8 mouse cellular contexts compared by ENCODE assay signal in the genomic region with DNA sequence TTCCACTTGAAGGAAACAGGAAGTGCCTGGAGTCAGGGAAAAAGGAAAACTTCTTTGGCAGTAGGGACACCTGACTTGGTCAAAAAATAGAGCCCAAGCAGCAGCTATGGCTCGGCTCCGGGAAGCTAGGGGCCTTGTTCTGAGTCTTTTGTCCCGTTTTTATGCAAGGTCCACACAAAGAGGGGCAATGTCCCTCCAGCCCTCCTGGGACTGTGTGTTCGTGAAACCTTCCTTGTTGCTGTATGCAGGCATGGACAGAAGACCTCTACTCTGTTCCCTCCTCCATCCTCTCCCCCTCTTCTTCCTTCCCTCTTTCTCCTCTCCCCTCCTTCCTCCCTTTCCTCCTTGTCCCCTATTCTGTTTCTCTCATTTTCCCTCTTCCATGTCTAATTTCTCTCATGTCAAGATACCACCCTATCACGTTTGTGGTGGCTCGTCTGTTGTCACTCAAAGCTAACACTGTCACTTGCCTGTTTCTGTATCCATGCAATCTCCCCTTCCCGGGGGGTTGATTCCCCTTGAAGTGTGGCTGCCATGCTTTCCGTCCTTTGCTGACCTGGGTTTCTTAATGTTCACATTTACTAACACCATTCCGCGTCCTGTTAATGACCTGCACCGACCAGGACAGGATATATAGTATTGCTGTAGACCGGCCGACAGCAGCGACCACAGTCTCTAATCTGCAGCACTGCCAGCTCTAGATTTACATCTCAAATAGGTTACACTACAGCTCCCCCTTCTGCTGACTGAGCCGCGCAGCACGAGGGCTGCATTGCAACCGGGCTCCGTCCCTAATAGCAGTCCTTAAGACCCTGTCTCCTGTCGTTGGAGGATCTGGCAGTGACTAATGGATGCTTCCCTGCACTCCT.
A peak's percentile ranks its signal among the peaks of the same experiment; 100 is the strongest.
DNase-seq lines count a peak whose midpoint lies in the region; ATAC-seq and TF ChIP-seq lines count a peak whose summit lies in the region.

No protein-coding gene starts in this region.

- intact Hi-C loops in heart, postnatal 36 days (cut with DNase I): loop anchor here (2.0 to 10.0 kb wide), 2 partner anchors 231 to 823 kb away; a partner anchor contains a TSS

- ATAC-seq in forebrain, embryonic 14.5 days: peak; percentile 93
- ATAC-seq in liver, embryonic 16.5 days (ENCODE audit: low read depth): no peak
- ATAC-seq in neural tube, embryonic 13.5 days (ENCODE audit: low read depth): peak; percentile 92

- no peaks in the 10 kb centered on the region for H3K9me3 ChIP-seq in forebrain, embryonic 14.5 days (replicated peaks; ENCODE audit: control insufficient read depth, low read length)
- no peaks in the 10 kb centered on the region for H3K9me3 ChIP-seq in liver, embryonic 16.5 days (replicated peaks; ENCODE audit: control insufficient read depth, low read length)
- no peaks in the 10 kb centered on the region for H3K9me3 ChIP-seq in neural tube, embryonic 13.5 days

- H3K36me3 ChIP-seq in forebrain, embryonic 14.5 days (ENCODE audit: control insufficient read depth, insufficient read depth, low read length): no peaks in the 10 kb centered on the region
- H3K36me3 ChIP-seq in liver, embryonic 16.5 days (ENCODE audit: control insufficient read depth, insufficient read depth): no peaks in the 10 kb centered on the region
- no peaks in the 10 kb centered on the region for H3K36me3 ChIP-seq in neural tube, embryonic 13.5 days

- DNase-seq in ES-CJ7 (ENCODE audit: low read depth, low spot score): peak; percentile 68
- peak; percentile 74 for DNase-seq in brain, adult 2 months (ENCODE audit: low read depth, low spot score)
- peak; percentile 91 for DNase-seq in forebrain, embryonic 14.5 days (ENCODE audit: low spot score)
- peak; percentile 52 to 58 for DNase-seq in heart, postnatal 36 days
- DNase-seq in layer of hippocampus, adult 2 months (ENCODE audit: low spot score in 2 of 2): peak; percentile 50 to 63
- peak; percentile 44 for DNase-seq in thymus, postnatal 4 days

- H3K4me1 ChIP-seq in forebrain, embryonic 14.5 days (ENCODE audit: control insufficient read depth, insufficient read depth, low read length): peaks cover 10% of the 10 kb centered on the region
- H3K4me1 ChIP-seq in liver, embryonic 16.5 days (ENCODE audit: control insufficient read depth, low read depth, low read length): no peaks in the 10 kb centered on the region
- peaks cover 40% of the 10 kb centered on the region for H3K4me1 ChIP-seq in neural tube, embryonic 13.5 days (replicated peaks)

- peaks cover 11% of the 10 kb centered on the region for H3K27me3 ChIP-seq in forebrain, embryonic 14.5 days (replicated peaks; ENCODE audit: control insufficient read depth, insufficient read depth, low read length)
- H3K27me3 ChIP-seq in liver, embryonic 16.5 days (ENCODE audit: control insufficient read depth, insufficient read depth, low read depth, low read length): no peaks in the 10 kb centered on the region
- peaks cover 12% of the 10 kb centered on the region for H3K27me3 ChIP-seq in neural tube, embryonic 13.5 days

- 0 out of 2 replicates have a peak overlapping the region, but pooled peaks have one; percentile 3 for H3K4me3 ChIP-seq in forebrain, embryonic 14.5 days (ENCODE audit: low read depth, low read length)
- peak overlapping the region; percentile 49 for H3K4me3 ChIP-seq in layer of hippocampus, adult 2 months
- H3K4me3 ChIP-seq in liver, embryonic 16.5 days (ENCODE audit: low read depth, low read length): no peak overlapping the region
- peak overlapping the region; percentile 20 for H3K4me3 ChIP-seq in neural tube, embryonic 13.5 days

- WGBS in forebrain, embryonic 14.5 days: 1% methylated on average over 20 of the region's 20 CpGs
- 2% methylated on average over 20 of the region's 20 CpGs for WGBS in liver, embryonic 16.5 days (ENCODE audit: insufficient replicate concordance)
- WGBS in neural tube, embryonic 13.5 days: 1% methylated on average over 20 of the region's 20 CpGs

- H3K9ac ChIP-seq in forebrain, embryonic 14.5 days (ENCODE audit: low read length): peak overlapping the region; percentile 40; the same call in 1 of the 2 replicates
- H3K9ac ChIP-seq in liver, embryonic 16.5 days (ENCODE audit: low read depth, low read length): no peak overlapping the region
- peak overlapping the region; percentile 52; the same call in 1 of the 2 replicates for H3K9ac ChIP-seq in neural tube, embryonic 13.5 days

- H3K27ac ChIP-seq in forebrain, embryonic 14.5 days (ENCODE audit: low read depth, low read length): no peak overlapping the region
- peak overlapping the region; percentile 25; the same call in 1 of the 2 replicates for H3K27ac ChIP-seq in layer of hippocampus, adult 2 months
- no peak overlapping the region for H3K27ac ChIP-seq in liver, embryonic 16.5 days (ENCODE audit: low read length)
- H3K27ac ChIP-seq in neural tube, embryonic 13.5 days (replicated peaks): peak overlapping the region; percentile 25

- peak overlapping the region; percentile 47 for H3K4me2 ChIP-seq in forebrain, embryonic 14.5 days (ENCODE audit: low read length)
- peak overlapping the region; percentile 51 for H3K4me2 ChIP-seq in liver, embryonic 16.5 days (ENCODE audit: low read depth, low read length)
- H3K4me2 ChIP-seq in neural tube, embryonic 13.5 days: peak overlapping the region; percentile 52

- TF ChIP-seq CTCF in layer of hippocampus, adult 2 months (conservative IDR thresholded peaks at IDR 0.05): peak; percentile 91

Comparison
In these comparisons a context has a peak if more than half of its experiments do, and no peak if none do; other contexts are left out.
1. H3K27ac ChIP-seq: peak in layer of hippocampus, adult 2 months (single experiment) and neural tube, embryonic 13.5 days (single experiment); none in forebrain, embryonic 14.5 days (single experiment) and liver, embryonic 16.5 days (single experiment).
2. Peak in every context shown above with its lines, with median percentiles within 50 percentile points of each other: DNase-seq and H3K4me2 ChIP-seq.